Mouse (Mus musculus): ENCODE measurements around the gene Zbtb7a.

GRCm38 (mm10) chr10:81141455-81142210 lies 6.6 kb downstream of the Zbtb7a start:
- TF ChIP-seq MYOG (IDR thresholded peaks at IDR 0.05; ENCODE audit: control insufficient read depth in 1 of 3, insufficient read depth in 1 of 3, insufficient read length in 2 of 3, low read depth in 2 of 3): no peak
- TF ChIP-seq MAX (IDR thresholded peaks at IDR 0.05; ENCODE audit: low read depth): no peak
- TF ChIP-seq TCF12 (IDR thresholded peaks at IDR 0.05; ENCODE audit: insufficient read depth, poor library complexity, severe bottlenecking): no peak
- no peak for TF ChIP-seq POLR2A (IDR thresholded peaks at IDR 0.05; ENCODE audit: insufficient read length, low read depth)
- no peak for TF ChIP-seq SRF (IDR thresholded peaks at IDR 0.05; ENCODE audit: control insufficient read depth, insufficient read length, low read depth)
- TF ChIP-seq POLR2AphosphoS2 (IDR thresholded peaks at IDR 0.05; ENCODE audit: insufficient read length, low read depth): no peak
- no peak for TF ChIP-seq USF1 (IDR thresholded peaks at IDR 0.05; ENCODE audit: low read depth)
- no peak for TF ChIP-seq E2F4 (IDR thresholded peaks at IDR 0.05; ENCODE audit: insufficient read depth)

Data from myocyte (in vitro differentiated cells).